Mouse (Mus musculus): ENCODE results near the gene Vsig10.

DNA sequence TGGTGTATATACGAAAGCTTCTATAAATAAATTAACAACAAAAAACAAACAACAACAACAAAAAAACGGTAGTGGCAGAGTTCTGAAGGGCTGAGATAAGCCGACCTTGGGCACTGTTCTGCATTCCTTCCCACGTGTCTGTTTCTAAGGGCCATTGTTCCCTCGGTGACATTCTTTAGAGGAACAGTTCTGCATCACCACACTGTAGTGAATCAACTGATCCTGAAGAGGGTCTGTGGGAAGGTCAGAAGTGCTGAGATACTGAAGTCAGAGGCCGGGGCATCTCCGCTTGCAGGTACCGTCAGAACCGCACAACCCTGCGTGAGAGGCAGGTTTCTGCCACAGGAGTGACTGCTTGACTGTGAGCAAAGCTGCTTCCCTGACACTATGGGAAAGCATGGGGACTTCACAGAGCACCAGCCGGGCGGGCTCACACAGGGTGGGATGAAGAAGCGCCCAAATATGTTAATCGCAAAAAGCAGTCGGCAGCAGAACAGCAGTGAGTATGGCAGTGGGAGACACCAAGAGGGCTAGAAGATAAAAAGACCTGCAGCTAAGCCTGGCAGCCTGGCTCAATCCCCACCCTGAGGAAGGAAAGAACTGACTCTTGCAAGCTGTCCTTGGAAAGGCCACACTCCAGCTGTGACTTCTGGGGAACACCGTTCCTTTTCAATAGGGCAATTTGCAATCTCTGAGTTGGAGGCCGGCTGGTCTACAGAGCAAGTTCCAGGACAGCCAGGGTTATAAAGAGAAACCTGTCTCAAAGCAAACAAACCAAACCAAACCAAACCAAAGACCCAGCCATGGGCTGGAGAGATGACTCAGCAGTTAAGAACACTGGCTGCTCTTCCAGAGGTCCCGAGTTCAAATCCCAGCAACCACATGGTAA, 14.9 kb upstream of the Vsig10 start:
- TF ChIP-seq POLR2A (IDR thresholded peaks at IDR 0.05; ENCODE audit: borderline replicate concordance, low read depth, low read length): no peak
- TF ChIP-seq CTCF (IDR thresholded peaks at IDR 0.05; ENCODE audit: low read depth, low read length): no peak

Data from bone marrow macrophage, adult 2 months (primary cell).